Mouse (Mus musculus) adrenal gland, postnatal 4 days (tissue): ENCODE data around the gene Cald1. TPM values are rescaled to one million over a fixed set of nuclear protein-coding genes. Genes with fewer than 3 reads are reported as not detected.

Experiments used
- DNase-seq, 2 experiments: peaks; one replicate each; pipeline ENCODE4 v3.0.0; 2021 to 2022; ENCODE audit warnings: low spot score in 2 of 2, mixed read lengths in 2 of 2
- total RNA-seq, 2 experiments: library from RNA; stranded (reverse); gene quantifications; 2 replicates each; pipeline ENCODE4 v1.2.3; 2021

Gene Cald1
- total RNA-seq, 2 experiments from 2014 or later, result 109 to 124 TPM

GRCm38 (mm10) chr6:34662626-34663025 is 64.3 kb downstream of the Cald1 start:
- no peak for DNase-seq

GRCm38 (mm10) chr6:34664291-34664690 is 66.0 kb downstream of the Cald1 start:
- DNase-seq, result no peak

GRCm38 (mm10) chr6:34664749-34665148 is 66.4 kb downstream of the Cald1 start:
- no peak for DNase-seq

- no peak for DNase-seq
Measured at GRCm38 (mm10) chr6:34668739-34669254, 70.5 kb downstream of the Cald1 start.

GRCm38 (mm10) chr6:34671355-34671754 is 73.1 kb downstream of the Cald1 start:
- DNase-seq, result no peak

- DNase-seq, result no peak
Measured at GRCm38 (mm10) chr6:34674416-34674815, 76.1 kb downstream of the Cald1 start.

- no peak for DNase-seq
Measured at GRCm38 (mm10) chr6:34674897-34675296, 76.6 kb downstream of the Cald1 start.

- no peak for DNase-seq
Measured at GRCm38 (mm10) chr6:34682126-34682525, 83.8 kb downstream of the Cald1 start.

GRCm38 (mm10) chr6:34684886-34685285 is 86.6 kb downstream of the Cald1 start:
- DNase-seq, result no peak

- DNase-seq, result no peak
Measured at GRCm38 (mm10) chr6:34688971-34689370, 90.7 kb downstream of the Cald1 start.

- no peak for DNase-seq
Measured at GRCm38 (mm10) chr6:34691416-34691815, 93.1 kb downstream of the Cald1 start.

GRCm38 (mm10) chr6:34694096-34694495 is 95.8 kb downstream of the Cald1 start:
- no peak for DNase-seq

- DNase-seq, result no peak
Measured at GRCm38 (mm10) chr6:34703421-34704120, 105.3 kb downstream of the Cald1 start.

GRCm38 (mm10) chr6:34707521-34707920 is 109.2 kb downstream of the Cald1 start:
- no peak for DNase-seq

GRCm38 (mm10) chr6:34708650-34709265 is 110.5 kb downstream of the Cald1 start:
- DNase-seq, result peak in 1 of 2 experiments; percentile 27

- peak in 1 of 2 experiments; percentile 41 for DNase-seq
Measured at GRCm38 (mm10) chr6:34709289-34709688, 111.0 kb downstream of the Cald1 start.

GRCm38 (mm10) chr6:34709946-34710682 is 111.8 kb downstream of the Cald1 start:
- no peak for DNase-seq

GRCm38 (mm10) chr6:34710848-34711247 is 112.5 kb downstream of the Cald1 start:
- no peak for DNase-seq

GRCm38 (mm10) chr6:34711620-34712019 is 113.3 kb downstream of the Cald1 start:
- no peak for DNase-seq

- no peak for DNase-seq
Measured at GRCm38 (mm10) chr6:34713169-34713568, 114.9 kb downstream of the Cald1 start.

- no peak for DNase-seq
Measured at GRCm38 (mm10) chr6:34713777-34714176, 115.5 kb downstream of the Cald1 start.

GRCm38 (mm10) chr6:34714612-34715011 is 116.3 kb downstream of the Cald1 start:
- no peak for DNase-seq
